Mouse (Mus musculus): ENCODE measurements around the gene Pheta2. TPM values are rescaled to one million over a fixed set of nuclear protein-coding genes. Genes with fewer than 3 reads are reported as not detected.

Gene Pheta2
- polyA plus RNA-seq, 1 experiment from 2014 or later = 4.3 TPM

DNA sequence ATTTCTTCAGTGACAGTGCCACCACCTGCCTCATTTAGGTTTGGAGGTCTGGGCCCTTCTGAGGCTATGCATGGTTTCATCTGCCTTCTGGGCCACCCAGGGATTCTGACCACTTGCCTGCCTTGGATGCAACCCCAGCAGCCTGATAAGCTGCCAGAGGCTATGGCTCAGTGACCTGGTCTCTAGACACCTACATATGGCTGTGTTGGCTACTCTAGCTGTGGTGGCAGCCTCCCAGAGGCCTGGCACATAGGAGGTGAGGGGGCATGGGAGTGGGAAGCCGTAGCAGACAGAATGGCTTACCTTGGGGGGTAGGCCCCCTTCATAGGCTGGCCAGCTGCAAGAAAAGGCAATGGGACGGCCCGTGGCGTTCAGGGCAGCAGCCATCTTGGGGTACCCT, 3.5 kb upstream of the Pheta2 start:
- Histone ChIP-seq H3K4me1 (peaks cover 30% of the 10 kb centered on the region), H3K27me3 (ENCODE audit: poor library complexity, severe bottlenecking) (peaks cover 12% of the 10 kb centered on the region), H3K27ac (no peak overlapping the region), H3K4me3 (no peak overlapping the region), H3K9me3 (no peaks in the 10 kb centered on the region), H3K36me3 (replicated peaks) (peaks cover 44% of the 10 kb centered on the region)
- DNase-seq (ENCODE audit: extremely low spot score, low spot score) = no peak
- 98% methylated on average over 4 of the region's 4 CpGs for WGBS

DNA sequence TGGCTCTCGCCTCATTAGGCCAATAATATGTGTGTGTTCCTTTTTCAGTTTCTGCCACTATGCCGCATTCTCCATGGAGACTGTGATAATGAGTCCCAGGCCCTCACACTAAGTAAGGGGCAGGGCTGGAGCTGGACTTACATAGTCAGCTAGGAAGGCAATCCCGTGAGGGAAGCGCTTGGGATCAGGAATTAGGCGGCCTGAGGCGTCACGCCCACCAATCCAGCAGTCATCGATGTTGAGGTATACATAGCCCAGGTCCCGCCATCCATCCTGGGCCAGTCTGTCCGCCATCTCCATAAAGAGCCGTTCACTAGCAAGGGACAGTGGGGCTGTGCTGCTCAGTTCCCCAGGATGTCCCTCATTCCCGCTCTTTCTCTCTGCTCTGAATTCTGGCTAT, 2.1 kb upstream of the Pheta2 start:
- Histone ChIP-seq H3K27ac (no peak overlapping the region), H3K9me3 (no peaks in the 10 kb centered on the region), H3K4me1 (peaks cover 41% of the 10 kb centered on the region), H3K27me3 (ENCODE audit: poor library complexity, severe bottlenecking) (peaks cover 26% of the 10 kb centered on the region), H3K4me3 (no peak overlapping the region), H3K36me3 (replicated peaks) (peaks cover 34% of the 10 kb centered on the region)
- no peak for DNase-seq (ENCODE audit: extremely low spot score, low spot score)
- WGBS = 75% methylated on average over 12 of the region's 12 CpGs

GRCm38 (mm10) chr15:82337875-82338274, 867 bp upstream of the Pheta2 start:
- Histone ChIP-seq H3K4me1 (peaks cover 47% of the 10 kb centered on the region), H3K27me3 (ENCODE audit: poor library complexity, severe bottlenecking) (peaks cover 33% of the 10 kb centered on the region), H3K27ac (peak overlapping the region; percentile 83), H3K4me3 (peak overlapping the region; percentile 60), H3K9me3 (no peaks in the 10 kb centered on the region), H3K36me3 (replicated peaks) (peaks cover 28% of the 10 kb centered on the region)
- WGBS = 68% methylated on average over 4 of the region's 4 CpGs
- DNase-seq (ENCODE audit: extremely low spot score, low spot score) = no peak

GRCm38 (mm10) chr15:82339150-82339549, 408 bp downstream of the Pheta2 start:
- H3K4me1 ChIP-seq = peaks cover 56% of the 10 kb centered on the region

DNA sequence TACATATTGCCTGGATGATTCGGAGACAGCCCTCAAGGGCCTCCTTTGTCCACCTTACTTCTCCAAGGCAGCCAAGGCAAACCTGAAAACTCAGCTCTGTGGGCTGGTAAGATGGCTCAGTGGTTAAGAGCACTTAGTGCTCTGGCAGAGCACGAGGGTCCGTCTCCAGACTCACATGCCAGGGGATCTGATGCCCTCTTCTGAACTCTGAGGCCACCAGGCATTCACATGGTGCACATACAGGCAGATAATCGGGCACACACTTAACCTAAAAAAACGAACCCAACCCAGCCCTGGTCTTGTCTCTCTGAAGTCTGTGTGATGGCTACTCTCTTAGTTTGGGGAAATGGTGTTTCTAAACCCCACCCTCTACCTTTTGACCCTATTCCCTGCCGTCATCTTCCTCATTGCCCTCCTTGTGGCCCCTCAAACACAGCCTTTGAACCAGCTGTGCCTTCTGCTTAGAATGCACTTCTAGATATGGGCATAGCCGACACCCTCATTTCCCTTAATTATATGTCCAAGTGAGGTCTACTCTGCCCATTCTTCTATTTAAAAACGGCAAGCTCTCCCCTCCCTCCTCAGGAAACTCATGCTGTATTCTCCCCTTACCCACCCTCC, 1.0 kb downstream of the Pheta2 start:
- Histone ChIP-seq H3K4me1 (peaks cover 61% of the 10 kb centered on the region), H3K9me3 (no peaks in the 10 kb centered on the region), H3K27ac (no peak overlapping the region), H3K36me3 (replicated peaks) (peaks cover 19% of the 10 kb centered on the region), H3K4me3 (no peak overlapping the region), H3K27me3 (ENCODE audit: poor library complexity, severe bottlenecking) (peaks cover 33% of the 10 kb centered on the region)
- WGBS = 80% methylated on average over 8 of the region's 8 CpGs
- no peak for DNase-seq (ENCODE audit: extremely low spot score, low spot score)

More at GRCm38 (mm10) chr15:82339150-82339549, 408 bp downstream of the Pheta2 start:
- peak overlapping the region; percentile 83 for H3K27ac ChIP-seq
- H3K27me3 ChIP-seq (ENCODE audit: poor library complexity, severe bottlenecking) = peaks cover 33% of the 10 kb centered on the region
- H3K36me3 ChIP-seq (replicated peaks) = peaks cover 25% of the 10 kb centered on the region
- H3K4me3 ChIP-seq = peak overlapping the region; percentile 60
- no peaks in the 10 kb centered on the region for H3K9me3 ChIP-seq
- DNase-seq (ENCODE audit: extremely low spot score, low spot score) = no peak
- 60% methylated on average over 10 of the region's 10 CpGs for WGBS

DNA sequence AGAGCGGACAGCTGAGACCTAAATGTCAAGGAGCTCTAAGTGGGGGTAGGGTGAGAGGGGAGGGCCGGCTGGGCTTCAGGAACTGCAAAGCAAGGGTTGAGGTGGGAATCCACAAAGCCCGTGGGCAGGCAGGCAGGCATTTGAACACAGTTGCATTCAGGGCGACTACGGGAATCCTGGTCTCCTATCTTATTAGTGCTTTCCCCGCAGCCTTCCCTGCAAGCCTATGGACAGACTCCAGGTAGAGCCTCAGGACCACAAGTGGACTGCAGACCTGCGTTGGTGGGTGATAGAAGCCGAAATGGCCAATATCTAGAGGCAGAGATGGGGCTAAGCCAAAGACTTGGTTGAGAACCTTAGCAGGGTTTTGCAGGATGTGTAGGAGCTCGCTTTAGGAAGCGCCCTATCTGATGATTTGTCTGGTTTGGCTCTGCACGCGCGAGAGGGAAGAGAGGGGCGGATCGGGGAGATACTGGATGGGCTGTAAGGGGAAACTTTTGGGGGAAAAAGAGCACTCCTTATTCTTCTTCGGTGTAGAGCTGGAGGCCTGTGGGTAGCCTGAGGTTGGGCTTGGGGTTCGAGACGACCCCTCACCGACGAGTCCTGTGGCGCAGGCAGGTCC, 1.8 kb downstream of the Pheta2 start:
- Histone ChIP-seq H3K36me3 (replicated peaks) (peaks cover 12% of the 10 kb centered on the region), H3K4me1 (peaks cover 61% of the 10 kb centered on the region), H3K27ac (peak overlapping the region; percentile 86), H3K4me3 (peak overlapping the region; percentile 54), H3K9me3 (no peaks in the 10 kb centered on the region), H3K27me3 (ENCODE audit: poor library complexity, severe bottlenecking) (peaks cover 33% of the 10 kb centered on the region)
- no peak for DNase-seq (ENCODE audit: extremely low spot score, low spot score)
- 37% methylated on average over 21 of the region's 21 CpGs for WGBS

DNA sequence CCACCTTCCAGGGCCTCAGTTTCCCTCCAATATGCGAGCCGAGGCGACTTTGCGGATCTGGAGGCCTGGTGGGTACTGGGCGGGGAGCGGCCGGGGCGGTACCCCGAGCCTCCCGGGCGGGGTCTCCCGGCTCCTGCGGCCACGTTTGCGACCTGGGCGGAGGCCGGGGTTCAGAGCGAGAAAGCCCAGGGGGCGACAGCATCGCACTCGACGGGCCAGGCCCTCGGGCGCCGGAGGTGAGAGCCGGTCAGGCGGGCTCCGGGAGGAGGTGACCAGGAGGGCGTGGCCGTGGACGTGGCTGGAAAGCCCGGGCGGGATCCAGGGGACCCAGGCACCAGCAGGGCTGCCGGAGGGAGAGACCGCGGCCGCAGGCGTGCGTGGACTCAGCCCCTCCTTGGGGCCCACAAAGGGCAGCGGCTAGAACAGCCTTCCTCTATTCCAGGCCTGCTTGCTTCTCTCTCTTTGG, 2.3 kb downstream of the Pheta2 start:
- Histone ChIP-seq H3K36me3 (replicated peaks) (peaks cover 6% of the 10 kb centered on the region), H3K27ac (peak overlapping the region; percentile 86), H3K4me3 (peak overlapping the region; percentile 54), H3K9me3 (no peaks in the 10 kb centered on the region), H3K4me1 (peaks cover 61% of the 10 kb centered on the region), H3K27me3 (ENCODE audit: poor library complexity, severe bottlenecking) (peaks cover 33% of the 10 kb centered on the region)
- 6% methylated on average over 40 of the region's 40 CpGs for WGBS
- peak; percentile 46 for DNase-seq (ENCODE audit: extremely low spot score, low spot score)

GRCm38 (mm10) chr15:82341675-82342542, 3.2 kb downstream of the Pheta2 start:
- Histone ChIP-seq H3K36me3 (replicated peaks) (no peaks in the 10 kb centered on the region; the same call in 1 of the 2 replicates), H3K27ac (peak overlapping the region; percentile 86), H3K27me3 (ENCODE audit: poor library complexity, severe bottlenecking) (peaks cover 33% of the 10 kb centered on the region), H3K4me1 (peaks cover 59% of the 10 kb centered on the region), H3K9me3 (no peaks in the 10 kb centered on the region), H3K4me3 (peak overlapping the region; percentile 54; the same call in 1 of the 2 replicates)
- DNase-seq (ENCODE audit: extremely low spot score, low spot score) = no peak
- WGBS = 72% methylated on average over 15 of the region's 15 CpGs

- peak overlapping the region; percentile 59; the same call in 1 of the 2 replicates for H3K27ac ChIP-seq
- H3K27me3 ChIP-seq (ENCODE audit: poor library complexity, severe bottlenecking) = peaks cover 33% of the 10 kb centered on the region
- H3K36me3 ChIP-seq (replicated peaks) = peaks cover 5% of the 10 kb centered on the region
- no peak overlapping the region for H3K4me3 ChIP-seq
- WGBS = 81% methylated on average over 5 of the region's 5 CpGs
- peaks cover 59% of the 10 kb centered on the region for H3K4me1 ChIP-seq
- H3K9me3 ChIP-seq = no peaks in the 10 kb centered on the region
- no peak for DNase-seq (ENCODE audit: extremely low spot score, low spot score)
Observed at GRCm38 (mm10) chr15:82342543-82342935, 3.8 kb downstream of the Pheta2 start.

DNA sequence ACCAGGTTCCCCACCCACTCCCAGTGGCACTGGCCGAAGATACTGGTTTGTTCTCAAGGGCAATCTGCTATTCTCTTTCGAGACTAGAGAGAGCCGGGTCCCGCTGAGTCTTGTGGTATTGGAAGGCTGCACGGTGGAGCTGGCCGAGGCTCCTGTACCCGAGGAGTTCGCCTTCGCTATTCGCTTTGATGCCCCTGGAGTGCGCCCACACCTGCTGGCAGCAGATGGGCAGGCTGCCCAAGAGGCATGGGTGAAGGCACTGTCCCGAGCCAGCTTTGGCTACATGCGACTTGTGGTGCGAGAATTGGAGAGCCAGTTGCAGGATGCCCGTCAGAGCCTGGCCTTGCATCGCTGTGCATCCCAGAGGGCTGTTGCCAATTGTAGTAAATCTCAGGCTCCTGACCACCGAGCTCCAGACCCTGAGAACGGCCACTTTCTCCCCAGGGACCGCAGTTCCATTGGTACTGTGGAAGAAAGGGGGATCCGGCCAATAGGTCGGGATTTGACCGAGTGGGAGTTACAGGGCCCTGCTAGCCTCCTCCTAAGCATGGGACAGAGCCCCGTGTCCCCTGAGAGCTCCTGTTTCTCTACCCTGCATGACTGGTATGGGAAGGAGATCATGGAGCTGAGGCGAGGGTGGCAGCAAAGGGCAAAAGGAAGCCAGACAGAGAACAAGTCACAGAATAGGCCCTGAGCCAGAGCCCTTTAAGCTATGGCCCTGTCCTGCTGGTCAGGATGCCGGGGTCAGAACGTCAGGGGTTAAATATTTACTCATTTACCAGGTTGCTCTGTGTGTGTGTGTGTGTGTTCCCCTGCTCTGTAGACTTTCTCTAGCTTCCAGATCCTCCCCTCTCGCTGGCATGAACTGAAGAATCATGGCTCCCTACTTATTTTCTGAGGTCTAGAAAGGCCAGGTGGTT, 4.9 kb downstream of the Pheta2 start:
- WGBS = 92% methylated on average over 27 of the region's 27 CpGs
- Histone ChIP-seq H3K9me3 (no peaks in the 10 kb centered on the region), H3K4me1 (peaks cover 52% of the 10 kb centered on the region), H3K27ac (peak overlapping the region; percentile 1), H3K27me3 (ENCODE audit: poor library complexity, severe bottlenecking) (peaks cover 33% of the 10 kb centered on the region), H3K4me3 (no peak overlapping the region), H3K36me3 (replicated peaks) (peaks cover 16% of the 10 kb centered on the region)
- DNase-seq (ENCODE audit: extremely low spot score, low spot score) = peak; percentile 13

- Histone ChIP-seq H3K27me3 (ENCODE audit: poor library complexity, severe bottlenecking) (peaks cover 23% of the 10 kb centered on the region), H3K36me3 (replicated peaks) (peaks cover 29% of the 10 kb centered on the region), H3K27ac (0 out of 2 replicates have a peak overlapping the region, but pooled peaks have one; percentile 48), H3K9me3 (no peaks in the 10 kb centered on the region), H3K4me3 (no peak overlapping the region), H3K4me1 (peaks cover 48% of the 10 kb centered on the region)
- peak; percentile 13 for DNase-seq (ENCODE audit: extremely low spot score, low spot score)
- WGBS = 90% methylated on average over 6 of the region's 6 CpGs
Observed at GRCm38 (mm10) chr15:82344971-82345370, 6.2 kb downstream of the Pheta2 start.
